Mouse (Mus musculus) limb, embryonic 15.5 days (tissue): ENCODE measurements around the gene Bcdin3d. TPM values are rescaled to one million over a fixed set of nuclear protein-coding genes. Genes with fewer than 3 reads are reported as not detected.

Experiments
- ATAC-seq: fragments of 200-750 bp; cut with Nextera tagmentation; 2 replicates; pipeline ENCODE4 v1.8.0; 2017; ENCODE audit warnings: low read depth, moderate TSS enrichment; ENCODE audit not compliant: insufficient number of reproducible peaks, low FRiP score, low TSS enrichment
- H3K27ac ChIP-seq: fragments of 300-500 bp; sonication (generic); 2 replicates; pipeline ENCODE4 v1.5.1; 2015; ENCODE audit warnings: moderate library complexity, mild to moderate bottlenecking, inconsistent platforms
- H3K27me3 ChIP-seq: fragments of 300-500 bp; sonication (generic); 2 replicates; pipeline ENCODE4 v1.6.1; 2015; ENCODE audit warnings: inconsistent platforms
- H3K36me3 ChIP-seq: fragments of 300-500 bp; sonication (generic); 2 replicates; pipeline ENCODE4 v1.6.1; 2015; ENCODE audit warnings: inconsistent platforms
- H3K4me1 ChIP-seq: fragments of 300-500 bp; sonication (generic); 2 replicates; pipeline ENCODE4 v1.6.1; 2015; ENCODE audit warnings: inconsistent platforms
- H3K4me2 ChIP-seq: fragments of 300-500 bp; sonication (generic); 2 replicates; pipeline ENCODE4 v1.6.1; 2015; ENCODE audit warnings: mild to moderate bottlenecking, inconsistent platforms
- H3K4me3 ChIP-seq: fragments of 300-500 bp; sonication (generic); 2 replicates; pipeline ENCODE4 v1.5.1; 2015; ENCODE audit warnings: mild to moderate bottlenecking, inconsistent platforms
- H3K9ac ChIP-seq: fragments of 300-500 bp; sonication (generic); 2 replicates; pipeline ENCODE4 v1.6.1; 2015; ENCODE audit warnings: inconsistent platforms
- H3K9me3 ChIP-seq: fragments of 300-500 bp; sonication (generic); 2 replicates; pipeline ENCODE4 v1.6.1; 2016; ENCODE audit warnings: inconsistent platforms
- WGBS: fragments of 180-500 bp; shearing (Covaris S2); methylation state at CpG from one replicate; pipeline ENCODE4 v1.1.7; 2015; 5-methylcytosine and 5-hydroxymethylcytosine counted together
- polyA plus RNA-seq: library from polyadenylated mRNA; unstranded; fragments of >200 nt; fragmentation: Nextera tagmentation; extraction: Ambion mirVana; gene quantifications from 2 replicates; pipeline ENCODE4 v1.2.1, GENCODE M21; 2015

Gene Bcdin3d
- polyA plus RNA-seq, 1 experiment from 2014 or later: 12.7 TPM

DNA sequence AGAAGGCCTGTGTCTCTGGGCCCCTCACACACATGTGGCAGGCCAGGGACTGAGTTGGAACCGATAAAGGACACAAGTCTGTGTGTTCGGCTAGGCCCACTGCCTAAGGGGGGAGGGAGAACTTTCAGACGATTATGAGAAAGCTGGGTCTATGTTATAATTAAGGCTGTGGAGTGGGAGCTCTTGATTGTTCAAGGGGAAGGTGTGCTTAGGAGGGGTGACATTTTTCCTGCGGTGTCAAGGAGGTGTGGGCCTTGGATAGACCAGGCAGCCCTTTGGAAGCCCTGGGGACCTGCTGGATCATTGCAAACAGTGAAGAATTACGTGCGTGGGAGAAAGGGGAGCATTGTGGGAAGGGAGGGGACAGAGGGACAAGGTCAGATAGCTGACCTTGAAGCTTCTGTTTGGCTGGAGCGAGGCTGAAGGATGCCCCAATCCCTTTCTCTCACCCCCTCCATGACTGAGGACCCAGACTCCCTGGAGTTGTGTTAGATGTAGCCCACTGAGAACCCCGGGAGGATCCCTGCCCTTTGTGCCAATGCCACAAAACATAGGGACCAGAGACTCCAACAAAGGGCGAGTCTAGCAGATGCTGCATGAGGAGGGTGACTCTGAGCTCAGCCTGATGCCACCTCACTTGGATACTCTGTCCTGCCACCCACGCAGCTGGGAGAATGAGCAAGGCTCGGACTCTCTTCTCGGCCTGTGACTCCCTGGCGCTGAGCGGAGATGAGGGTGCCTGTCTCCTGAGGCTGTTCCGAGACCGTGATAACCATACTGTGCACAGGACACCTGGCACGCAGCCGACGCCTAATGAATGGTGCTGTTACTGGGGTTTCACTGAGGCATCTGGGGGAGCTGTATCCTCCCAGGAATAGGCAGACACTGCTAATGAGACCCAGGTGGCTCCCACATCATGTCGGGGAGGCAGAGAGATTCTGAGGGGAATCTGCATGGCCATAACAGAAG is 27.0 kb upstream of the Bcdin3d start:
- Histone ChIP-seq H3K4me1 (peaks cover 72% of the 10 kb centered on the region), H3K9me3 (no peaks in the 10 kb centered on the region), H3K36me3 (no peaks in the 10 kb centered on the region), H3K27ac (peak overlapping the region; percentile 76), H3K4me3 (no peak overlapping the region), H3K9ac (no peak overlapping the region), H3K27me3 (peaks cover 7% of the 10 kb centered on the region), H3K4me2 (peak overlapping the region; percentile 12; the same call in 1 of the 2 replicates)
- 51% methylated on average over 20 of the region's 20 CpGs for WGBS
- ATAC-seq: no peak

DNA sequence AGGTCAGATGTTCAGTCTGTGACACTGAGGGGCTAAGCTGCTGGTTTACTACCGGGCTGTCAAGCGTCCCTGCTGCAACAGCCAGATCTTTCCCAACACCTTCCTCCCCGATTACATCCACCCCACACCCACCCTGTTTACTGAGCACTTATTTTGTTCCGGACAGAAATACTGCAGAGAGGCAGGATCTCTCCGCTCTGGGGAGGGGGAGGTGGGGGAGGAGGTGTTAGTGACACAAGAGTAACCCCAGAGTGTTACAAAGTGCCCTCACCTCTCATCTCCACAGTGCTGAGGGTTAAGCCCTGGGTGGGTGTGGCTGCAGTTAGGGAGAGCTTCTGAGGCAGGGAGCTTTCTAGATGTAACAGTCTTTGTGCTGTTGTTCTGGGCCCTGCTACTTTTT is 25.8 kb upstream of the Bcdin3d start:
- Histone ChIP-seq H3K4me3 (no peak overlapping the region), H3K4me1 (peaks cover 64% of the 10 kb centered on the region), H3K27me3 (peaks cover 7% of the 10 kb centered on the region), H3K27ac (no peak overlapping the region), H3K36me3 (no peaks in the 10 kb centered on the region), H3K9me3 (no peaks in the 10 kb centered on the region), H3K4me2 (no peak overlapping the region), H3K9ac (no peak overlapping the region)
- ATAC-seq: no peak
- WGBS: 39% methylated on average over 5 of the region's 5 CpGs

DNA sequence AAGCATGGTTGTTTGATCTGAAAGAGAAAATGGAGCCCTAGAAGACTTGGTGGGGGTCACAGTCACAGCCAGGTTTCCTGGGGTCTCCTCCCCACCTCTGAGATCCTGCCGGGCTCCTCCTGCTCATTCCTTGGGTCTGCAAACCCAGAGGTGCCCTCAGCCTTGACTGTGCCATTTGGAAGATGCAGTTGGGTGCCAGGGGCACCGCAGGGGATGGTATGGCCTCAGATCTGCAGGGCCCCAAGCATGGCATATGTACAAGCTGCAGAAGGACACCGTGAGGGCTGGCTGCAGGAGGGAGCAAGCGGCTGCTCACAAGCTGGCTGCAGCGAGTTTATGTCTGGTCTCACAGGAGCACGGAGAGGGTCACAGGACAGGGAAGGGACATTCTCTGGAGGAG is 25.2 kb upstream of the Bcdin3d start:
- no peak overlapping the region for H3K27ac ChIP-seq
- no peaks in the 10 kb centered on the region for H3K9me3 ChIP-seq
- peaks cover 7% of the 10 kb centered on the region; the same call in 1 of the 2 replicates for H3K27me3 ChIP-seq
- H3K4me3 ChIP-seq: no peak overlapping the region
- no peak overlapping the region for H3K4me2 ChIP-seq
- ATAC-seq: no peak
- H3K36me3 ChIP-seq: no peaks in the 10 kb centered on the region
- no peak overlapping the region for H3K9ac ChIP-seq
- peaks cover 62% of the 10 kb centered on the region for H3K4me1 ChIP-seq
- WGBS: 51% methylated on average over 6 of the region's 6 CpGs

DNA sequence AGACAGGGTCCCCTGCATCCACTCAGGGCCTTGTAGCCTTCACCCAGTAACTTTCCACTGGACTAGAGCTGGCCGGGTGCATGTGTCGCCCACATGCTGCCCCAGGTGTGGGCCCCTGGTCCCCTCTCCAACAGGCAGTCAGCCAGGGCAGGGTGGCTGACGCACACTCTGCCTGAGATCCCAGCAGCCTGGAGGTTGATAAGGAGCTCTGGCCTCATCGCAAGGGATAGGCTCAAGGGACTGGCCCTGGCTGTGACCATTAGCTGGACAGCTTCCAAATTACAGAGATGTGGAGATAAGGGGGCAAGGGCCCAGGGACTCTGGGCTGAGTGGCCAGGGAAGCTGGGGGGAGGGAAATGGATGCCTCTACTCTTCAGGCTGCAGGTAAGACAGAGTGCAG is 24.3 kb upstream of the Bcdin3d start:
- no peak for ATAC-seq
- Histone ChIP-seq H3K4me1 (peaks cover 56% of the 10 kb centered on the region), H3K4me2 (no peak overlapping the region), H3K9me3 (no peaks in the 10 kb centered on the region), H3K4me3 (no peak overlapping the region), H3K27ac (no peak overlapping the region), H3K9ac (no peak overlapping the region), H3K36me3 (no peaks in the 10 kb centered on the region), H3K27me3 (peaks cover 8% of the 10 kb centered on the region; the same call in 1 of the 2 replicates)
- 59% methylated on average over 4 of the region's 4 CpGs for WGBS

DNA sequence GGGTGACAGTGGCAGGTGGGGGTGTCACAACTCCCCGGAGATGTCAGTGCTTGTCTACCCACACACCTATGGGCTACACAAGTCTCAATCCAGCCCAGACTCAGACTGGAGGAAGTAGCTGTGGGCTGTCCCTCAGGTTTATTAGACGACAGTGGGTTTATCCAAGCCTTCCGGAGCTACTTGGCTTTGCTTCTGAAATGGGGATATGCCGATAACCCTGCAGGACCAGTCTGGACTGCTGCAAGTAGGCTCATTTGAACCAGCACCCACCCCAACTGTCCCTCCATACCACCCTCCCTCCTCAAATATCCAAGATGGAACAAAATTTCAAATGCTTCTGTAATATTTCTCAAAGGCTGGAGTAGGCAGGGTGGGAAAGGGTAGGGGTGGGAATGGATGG is 23.8 kb upstream of the Bcdin3d start:
- H3K36me3 ChIP-seq: no peaks in the 10 kb centered on the region
- no peak overlapping the region for H3K27ac ChIP-seq
- WGBS: 65% methylated on average over 4 of the region's 4 CpGs
- no peak overlapping the region for H3K4me2 ChIP-seq
- no peak overlapping the region for H3K9ac ChIP-seq
- H3K4me3 ChIP-seq: no peak overlapping the region
- peaks cover 8% of the 10 kb centered on the region; the same call in 1 of the 2 replicates for H3K27me3 ChIP-seq
- H3K4me1 ChIP-seq: peaks cover 52% of the 10 kb centered on the region
- no peak for ATAC-seq
- no peaks in the 10 kb centered on the region for H3K9me3 ChIP-seq

DNA sequence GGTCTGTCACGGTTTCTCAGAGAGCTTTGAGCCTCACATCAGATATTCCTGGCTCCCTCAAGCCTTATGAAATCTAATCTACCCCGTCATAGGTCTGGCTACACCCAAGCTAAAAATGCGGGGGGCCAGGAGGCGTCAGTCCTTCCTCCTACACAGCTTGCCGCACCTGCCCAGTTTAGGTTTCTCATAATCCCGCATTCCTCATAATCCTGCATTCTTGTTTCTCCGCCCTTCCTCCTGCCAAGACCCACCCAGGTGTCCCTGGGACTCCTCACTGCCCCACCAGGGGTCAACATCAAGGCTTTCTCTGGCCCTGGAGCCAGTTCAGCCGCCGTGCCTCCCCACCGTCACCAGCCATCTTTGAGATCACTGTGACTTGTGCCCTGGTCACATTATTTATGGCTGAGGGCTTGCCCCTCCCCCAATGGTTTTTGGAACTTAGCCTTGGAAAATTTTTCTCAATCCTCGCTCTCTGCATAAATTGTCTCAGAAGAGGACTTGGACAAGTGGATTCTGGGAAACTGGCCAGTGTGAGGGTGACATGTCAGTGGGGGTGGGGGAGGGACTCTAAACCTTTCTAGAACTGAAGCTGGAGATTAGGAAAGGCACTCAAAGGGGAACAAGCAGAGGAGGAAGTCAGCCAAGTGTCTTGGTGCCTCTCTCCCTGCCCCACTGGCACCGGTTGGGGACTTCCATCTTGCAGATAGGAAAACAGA is 23.2 kb upstream of the Bcdin3d start:
- Histone ChIP-seq H3K27ac (peak overlapping the region; percentile 47; the same call in 1 of the 2 replicates), H3K4me2 (no peak overlapping the region), H3K27me3 (peaks cover 8% of the 10 kb centered on the region; the same call in 1 of the 2 replicates)

DNA sequence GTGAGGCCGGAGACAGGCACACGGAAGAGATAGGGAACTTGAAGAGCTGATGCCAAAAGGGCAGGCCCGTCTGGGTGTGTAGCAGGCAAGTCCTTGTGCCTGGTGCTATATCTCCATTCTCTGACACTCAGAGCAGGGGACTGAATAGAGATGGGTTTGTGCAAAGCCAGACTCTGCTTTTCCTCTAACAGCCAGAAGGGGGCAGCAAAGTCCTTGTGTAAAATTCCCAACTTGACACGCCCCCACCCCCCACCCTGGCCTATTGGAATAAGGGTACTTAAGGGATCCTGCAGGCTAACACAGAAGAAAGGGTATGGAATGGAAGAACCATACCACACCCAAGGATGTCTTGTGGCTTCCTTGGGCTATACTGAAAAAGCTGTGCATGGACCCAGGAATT is 22.5 kb upstream of the Bcdin3d start:
- no peaks in the 10 kb centered on the region for H3K36me3 ChIP-seq
- no peaks in the 10 kb centered on the region for H3K9me3 ChIP-seq
- no peak overlapping the region for H3K4me3 ChIP-seq
- H3K4me2 ChIP-seq: no peak overlapping the region
- WGBS: 14% methylated on average over 4 of the region's 4 CpGs
- no peak overlapping the region for H3K9ac ChIP-seq
- peaks cover 40% of the 10 kb centered on the region for H3K4me1 ChIP-seq
- peaks cover 8% of the 10 kb centered on the region; the same call in 1 of the 2 replicates for H3K27me3 ChIP-seq
- H3K27ac ChIP-seq: peak overlapping the region; percentile 47; the same call in 1 of the 2 replicates
- ATAC-seq: no peak

More for the DNA sequence above, 23.2 kb upstream of the Bcdin3d start:
- H3K9me3 ChIP-seq: no peaks in the 10 kb centered on the region
- H3K4me3 ChIP-seq: no peak overlapping the region
- 39% methylated on average over 12 of the region's 12 CpGs for WGBS
- H3K9ac ChIP-seq: no peak overlapping the region
- 0 out of 2 replicates have a peak, but pooled peaks have one; percentile 30 for ATAC-seq
- peaks cover 45% of the 10 kb centered on the region for H3K4me1 ChIP-seq
- H3K36me3 ChIP-seq: no peaks in the 10 kb centered on the region

DNA sequence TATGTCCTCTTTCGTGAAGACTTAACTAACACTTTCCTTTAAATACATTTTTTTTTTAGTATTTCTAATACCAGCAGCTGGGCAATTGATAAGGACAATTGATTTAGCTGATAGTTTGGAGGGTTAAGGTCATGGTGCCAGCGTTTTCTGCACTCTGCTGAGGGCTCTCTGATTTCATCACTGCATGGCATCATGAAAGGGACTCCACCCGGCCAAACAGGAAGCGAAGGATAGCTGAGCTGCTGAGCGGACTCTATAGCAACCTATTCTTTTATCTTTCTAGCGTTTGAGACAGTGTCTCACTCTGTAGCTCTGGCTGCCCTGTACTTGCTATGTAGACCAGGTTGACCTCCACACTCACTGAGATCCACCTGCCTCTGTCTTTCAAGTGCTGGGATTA is 10.2 kb upstream of the Bcdin3d start:
- no peak overlapping the region for H3K27ac ChIP-seq
- H3K9me3 ChIP-seq: no peaks in the 10 kb centered on the region
- WGBS: 71% methylated on average over 6 of the region's 6 CpGs
- no peaks in the 10 kb centered on the region for H3K4me1 ChIP-seq
- H3K9ac ChIP-seq: no peak overlapping the region
- no peak overlapping the region for H3K4me2 ChIP-seq
- no peak for ATAC-seq
- no peak overlapping the region for H3K4me3 ChIP-seq
- peaks cover 3% of the 10 kb centered on the region; the same call in 1 of the 2 replicates for H3K27me3 ChIP-seq
- no peaks in the 10 kb centered on the region for H3K36me3 ChIP-seq

DNA sequence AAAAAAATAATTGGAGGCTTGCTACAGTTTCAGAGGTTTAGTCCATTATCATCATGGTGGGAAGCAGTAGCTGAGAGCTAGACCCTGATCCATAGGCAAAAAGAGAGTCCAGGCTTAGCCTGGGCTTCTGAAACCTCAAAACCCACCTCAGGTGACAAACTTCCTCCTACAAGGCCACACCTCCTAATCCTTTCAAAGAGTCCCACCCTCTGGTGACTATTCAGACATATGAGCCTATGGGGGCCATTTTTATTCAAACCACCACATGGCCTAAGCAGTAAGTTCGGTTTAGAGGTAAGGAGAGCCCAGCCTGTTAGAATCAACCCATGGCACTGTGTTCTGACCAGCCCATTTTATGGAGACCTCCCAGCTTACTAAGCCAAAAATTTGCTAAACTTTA is 1.3 kb upstream of the Bcdin3d start:
- ATAC-seq: no peak
- WGBS: 58% methylated on average over 1 of the region's 1 CpGs

DNA sequence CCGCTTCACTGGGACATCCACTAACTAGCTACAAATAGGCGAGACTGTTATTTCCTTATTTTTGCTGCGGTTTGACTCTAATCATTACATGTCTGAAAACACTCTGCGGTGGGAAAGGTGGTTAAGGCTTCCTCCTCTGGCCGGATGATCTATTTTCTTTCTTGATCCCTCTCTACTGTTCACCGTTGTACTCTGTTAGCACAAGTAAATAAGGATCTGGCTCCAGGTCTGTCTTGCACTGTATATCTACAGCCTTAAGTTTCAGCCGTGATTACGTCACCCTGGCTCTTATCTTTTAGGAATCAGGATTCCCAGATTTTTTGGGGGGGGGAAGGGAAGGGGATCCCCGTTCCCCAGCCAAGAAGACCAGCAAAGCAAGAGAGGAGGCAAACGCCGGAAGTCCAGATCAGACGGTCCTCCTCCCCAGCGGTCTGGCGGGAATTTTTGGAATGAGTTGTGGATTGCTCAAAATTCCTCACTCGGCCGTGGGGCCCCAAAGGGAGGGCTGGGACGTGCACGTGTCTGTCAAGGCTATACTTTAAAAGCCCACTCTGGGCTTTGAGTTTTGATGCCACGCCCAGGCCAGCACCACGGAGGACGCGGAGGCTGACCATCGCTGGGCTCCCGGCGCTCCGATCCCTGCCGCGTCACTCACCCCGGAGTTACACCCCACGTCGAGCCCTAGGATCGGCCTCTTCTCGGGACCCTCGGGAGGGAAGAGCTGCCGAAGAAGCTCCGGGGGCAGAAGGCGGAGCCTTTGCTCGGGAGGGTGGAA is 542 bp downstream of the Bcdin3d start:
- ATAC-seq: peak; percentile 79
- H3K27me3 ChIP-seq: no peaks in the 10 kb centered on the region
- 4% methylated on average over 38 of the region's 38 CpGs for WGBS

More for the DNA sequence above, 1.3 kb upstream of the Bcdin3d start:
- H3K4me2 ChIP-seq: no peak overlapping the region
- no peak overlapping the region for H3K4me3 ChIP-seq
- H3K27ac ChIP-seq: no peak overlapping the region
- no peak overlapping the region for H3K9ac ChIP-seq
- H3K36me3 ChIP-seq: peaks cover 2% of the 10 kb centered on the region
- H3K9me3 ChIP-seq: no peaks in the 10 kb centered on the region
- no peaks in the 10 kb centered on the region for H3K27me3 ChIP-seq
- H3K4me1 ChIP-seq: peaks cover 13% of the 10 kb centered on the region

DNA sequence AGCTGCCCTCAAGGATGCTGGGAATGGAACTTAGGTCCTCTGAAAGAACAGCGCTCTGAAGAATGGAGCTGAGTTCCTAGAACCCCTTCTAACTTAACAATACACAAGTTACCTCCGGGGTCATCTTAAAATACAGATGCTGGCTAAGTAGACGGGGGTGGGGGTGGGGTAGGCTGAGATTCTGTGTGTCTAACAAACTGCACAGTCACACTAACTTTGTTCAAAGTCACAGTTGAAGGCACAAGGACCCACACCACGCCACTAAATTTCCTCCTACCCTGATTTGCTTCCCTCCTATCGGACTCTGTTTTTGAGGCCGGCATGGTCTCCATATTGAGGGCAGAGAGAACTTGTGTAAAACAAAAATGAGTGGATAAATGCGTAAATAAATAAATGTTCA is 1.6 kb downstream of the Bcdin3d start:
- H3K27ac ChIP-seq: no peak overlapping the region
- H3K4me3 ChIP-seq: no peak overlapping the region
- H3K9ac ChIP-seq: no peak overlapping the region
- no peak for ATAC-seq
- H3K9me3 ChIP-seq: no peaks in the 10 kb centered on the region
- H3K4me1 ChIP-seq: peaks cover 13% of the 10 kb centered on the region
- 85% methylated on average over 7 of the region's 7 CpGs for WGBS
- H3K27me3 ChIP-seq: no peaks in the 10 kb centered on the region
- peaks cover 20% of the 10 kb centered on the region for H3K36me3 ChIP-seq
- no peak overlapping the region for H3K4me2 ChIP-seq

More for the DNA sequence above, 542 bp downstream of the Bcdin3d start:
- H3K36me3 ChIP-seq: peaks cover 16% of the 10 kb centered on the region
- H3K4me2 ChIP-seq: peak overlapping the region; percentile 64
- peaks cover 13% of the 10 kb centered on the region for H3K4me1 ChIP-seq
- peak overlapping the region; percentile 92 for H3K27ac ChIP-seq
- H3K9me3 ChIP-seq: no peaks in the 10 kb centered on the region
- H3K9ac ChIP-seq: peak overlapping the region; percentile 78
- peak overlapping the region; percentile 81 for H3K4me3 ChIP-seq
